Mouse (Mus musculus) Muller cell, postnatal 12 days (primary cell): ENCODE results near the gene Rsad1.

Experiments used
- DNase-seq: peaks from one replicate; pipeline ENCODE4 v3.0.0-alpha.2; 2015; ENCODE audit errors: inconsistent ontology term

Rsad1 gene

DNA sequence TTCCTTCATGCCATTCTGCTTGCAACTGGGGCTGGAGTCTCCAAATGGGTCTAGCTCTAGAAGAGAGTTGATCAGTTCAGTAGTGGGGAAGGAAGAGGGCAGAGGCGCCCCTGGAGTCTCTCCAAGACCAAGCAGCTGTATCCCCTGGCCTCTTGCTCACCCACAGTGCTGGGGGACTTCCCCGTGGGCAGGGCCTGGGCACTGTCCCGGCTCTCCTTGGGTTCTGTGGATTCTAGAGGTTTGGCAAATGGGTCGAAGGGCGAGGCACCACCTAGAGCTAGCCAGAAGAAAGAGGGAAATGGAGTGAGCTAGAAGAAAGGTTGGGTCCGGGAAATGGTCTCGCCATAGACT is 57.3 kb downstream of the Rsad1 start:
- no peak for DNase-seq

- DNase-seq: peak; percentile 75
Observed at GRCm38 (mm10) chr11:94491035-94491748, 57.9 kb downstream of the Rsad1 start.
